Mouse (Mus musculus) right cerebral cortex, postnatal 14 days (tissue): ENCODE data around the gene Slc7a8.

Experiments
- DNase-seq: peaks from one replicate; pipeline ENCODE4 v3.0.0; 2022

Gene Slc7a8

DNA sequence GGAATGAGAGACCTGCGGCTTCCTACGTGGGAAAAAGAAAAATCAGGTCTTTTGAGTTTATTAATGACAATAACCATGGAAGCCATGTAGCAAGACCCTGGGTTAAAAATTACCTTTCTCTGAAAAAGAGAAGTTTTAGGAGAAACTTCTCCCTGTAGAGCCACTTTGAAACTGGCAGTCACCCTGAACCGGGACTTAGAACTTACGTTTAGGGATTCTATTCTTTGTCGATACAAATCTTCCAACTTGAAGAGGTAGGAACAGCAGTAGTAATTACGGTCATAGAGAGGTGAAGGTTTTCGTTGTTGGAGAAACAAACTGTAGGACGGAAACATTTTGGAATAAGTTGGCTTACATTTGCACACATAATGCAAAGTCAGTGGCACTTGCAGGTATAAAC, 94.5 kb downstream of the Slc7a8 start:
- DNase-seq, result no peak

GRCm38 (mm10) chr14:54686522-54687143, 95.1 kb downstream of the Slc7a8 start, which contains the start of gene Acin1:
Gene Acin1 (minus strand): TSS chr14:54686931.
- peak; percentile 100 for DNase-seq

- peak; percentile 70 for DNase-seq
These were observed 95.7 kb downstream of the Slc7a8 start, which contains the start of gene 1700123O20Rik for GRCm38 (mm10) chr14:54686063-54686521. Gene 1700123O20Rik (plus strand): TSS chr14:54686216.

DNA sequence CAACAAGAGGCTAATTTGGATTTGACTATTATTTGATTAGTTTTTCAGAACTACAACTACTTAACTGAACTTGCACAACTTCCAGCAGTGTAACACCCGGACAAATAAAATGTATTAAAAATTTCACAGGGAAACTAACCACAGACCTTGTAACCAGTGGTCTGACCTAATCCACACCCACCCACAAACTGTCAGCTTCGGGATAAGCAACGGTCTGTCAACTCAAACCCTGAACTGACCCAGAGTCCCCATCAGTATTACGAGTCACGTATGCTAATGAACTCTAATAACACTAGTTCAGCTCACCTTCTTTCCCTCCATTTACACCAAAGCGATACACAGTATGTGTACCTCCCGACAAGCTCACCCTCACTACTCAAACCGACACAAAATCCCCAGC, 96.3 kb downstream of the Slc7a8 start:
- no peak for DNase-seq

GRCm38 (mm10) chr14:54682396-54682795, 99.3 kb downstream of the Slc7a8 start:
- DNase-seq, result no peak

GRCm38 (mm10) chr14:54678657-54679304, 103.0 kb downstream of the Slc7a8 start:
- DNase-seq, result no peak

DNA sequence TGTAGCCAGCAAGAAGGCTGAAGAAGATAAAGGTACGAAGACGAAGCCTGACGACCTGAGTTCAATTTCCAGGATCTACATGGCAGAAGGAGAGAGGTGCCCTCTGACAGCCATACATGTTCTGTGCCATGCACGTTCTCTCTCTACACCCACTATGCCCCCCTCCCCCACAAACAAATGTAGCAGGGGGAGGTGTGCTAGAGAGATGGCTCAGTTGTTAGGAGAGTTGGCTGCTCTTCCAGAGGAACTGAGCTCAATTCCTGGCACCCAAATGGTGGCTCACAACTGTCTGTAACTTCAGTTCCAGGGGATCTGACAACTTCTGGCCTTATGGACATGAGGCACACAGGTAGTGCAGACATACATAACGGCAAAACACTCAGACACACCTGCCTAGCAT, 105.5 kb downstream of the Slc7a8 start:
- no peak for DNase-seq

DNA sequence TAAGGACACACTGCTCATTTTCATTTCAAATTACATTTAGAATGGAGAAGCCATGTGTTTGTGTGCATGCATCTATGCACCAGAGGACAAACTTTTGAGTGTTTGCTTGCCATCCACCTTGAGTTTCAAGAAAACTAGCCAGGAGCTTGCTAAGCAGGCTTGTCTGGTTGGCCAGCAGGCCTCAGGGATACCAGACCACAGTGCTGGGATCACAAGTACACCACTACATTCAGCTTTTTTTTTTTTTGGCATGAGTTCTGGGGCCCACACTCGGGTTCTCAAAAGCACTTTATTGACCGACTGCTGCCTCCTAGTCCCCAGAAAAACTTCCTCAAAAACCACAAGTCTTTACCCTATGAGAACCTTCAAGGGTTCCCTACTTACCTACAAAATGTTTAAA, 107.4 kb downstream of the Slc7a8 start:
- no peak for DNase-seq
